Mouse (Mus musculus) stomach, embryonic 16.5 days (tissue): ENCODE data around the gene Akap8. TPM values are rescaled to one million over a fixed set of nuclear protein-coding genes. Genes with fewer than 3 reads are reported as not detected.

Experiments
- ATAC-seq: fragments of 200-750 bp; cut with Nextera tagmentation; 2 replicates; pipeline ENCODE4 v1.8.0; 2017; ENCODE audit warnings: moderate number of reproducible peaks, moderate TSS enrichment; ENCODE audit not compliant: insufficient read depth, low FRiP score
- H3K27ac ChIP-seq: fragments of 300-500 bp; sonication (generic); 2 replicates; pipeline ENCODE4 v1.5.1; 2014; ENCODE audit warnings: low read length
- H3K27me3 ChIP-seq: fragments of 300-500 bp; sonication (generic); 2 replicates; pipeline ENCODE4 v1.6.1; 2014; ENCODE audit warnings: low read length, control low read depth, mixed read lengths; ENCODE audit not compliant: control insufficient read depth, insufficient read depth
- H3K36me3 ChIP-seq: fragments of 300-500 bp; sonication (generic); 2 replicates; pipeline ENCODE4 v1.6.1; 2014; ENCODE audit warnings: low read length; ENCODE audit not compliant: control insufficient read depth, insufficient read depth
- H3K4me1 ChIP-seq: fragments of 300-500 bp; sonication (generic); 2 replicates; pipeline ENCODE4 v1.6.1; 2014; ENCODE audit warnings: low read length, control low read depth, mixed read lengths; ENCODE audit not compliant: control insufficient read depth, insufficient read depth
- H3K4me2 ChIP-seq: fragments of 300-500 bp; sonication (generic); 2 replicates; pipeline ENCODE4 v1.6.1; 2014; ENCODE audit warnings: low read depth, low read length, mixed read lengths
- H3K4me3 ChIP-seq: fragments of 300-500 bp; sonication (generic); replicated peaks from 2 replicates; pipeline ENCODE4 v1.5.1; 2014; ENCODE audit warnings: mild to moderate bottlenecking, low read length
- H3K9ac ChIP-seq: fragments of 300-500 bp; sonication (generic); 2 replicates; pipeline ENCODE4 v1.6.1; 2014; ENCODE audit warnings: low read length
- H3K9me3 ChIP-seq: fragments of 300-500 bp; sonication (generic); replicated peaks from 2 replicates; pipeline ENCODE4 v1.6.1; 2016; ENCODE audit warnings: low read length, control low read depth; ENCODE audit not compliant: control insufficient read depth
- WGBS: fragments of 180-500 bp; shearing (Covaris S2); extraction: QIAGEN DNeasy Blood & Tissue Kit; methylation state at CpG from one replicate; pipeline ENCODE4 v1.1.7; 2014; 5-methylcytosine and 5-hydroxymethylcytosine counted together
- polyA plus RNA-seq: library from polyadenylated mRNA; unstranded; fragments of >200 nt; fragmentation: Nextera tagmentation; extraction: Ambion mirVana; gene quantifications from 2 replicates; pipeline ENCODE4 v1.2.1, GENCODE M21; 2015

Gene Akap8
- polyA plus RNA-seq, 1 experiment from 2014 or later = 98.8 TPM

DNA sequence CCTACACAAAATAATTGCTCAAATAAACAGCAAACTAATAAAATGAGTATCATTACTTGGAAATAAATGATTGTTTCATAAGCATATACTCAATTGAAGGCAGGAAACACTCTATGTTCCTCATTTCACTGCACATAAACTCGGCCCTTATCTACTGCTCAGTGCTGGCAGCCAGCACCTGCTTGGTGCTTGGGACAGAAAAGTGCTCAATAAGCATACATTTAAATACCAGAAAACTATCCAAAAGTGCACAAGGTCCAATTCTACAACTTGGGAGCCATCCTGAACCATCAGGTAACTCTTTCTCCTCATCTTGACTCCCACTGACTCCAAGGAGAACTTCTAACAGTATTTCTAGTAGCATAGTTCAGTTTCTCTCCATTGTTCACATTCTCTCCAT is 53.4 kb downstream of the Akap8 start:
- WGBS = 89% methylated on average over 1 of the region's 1 CpGs

DNA sequence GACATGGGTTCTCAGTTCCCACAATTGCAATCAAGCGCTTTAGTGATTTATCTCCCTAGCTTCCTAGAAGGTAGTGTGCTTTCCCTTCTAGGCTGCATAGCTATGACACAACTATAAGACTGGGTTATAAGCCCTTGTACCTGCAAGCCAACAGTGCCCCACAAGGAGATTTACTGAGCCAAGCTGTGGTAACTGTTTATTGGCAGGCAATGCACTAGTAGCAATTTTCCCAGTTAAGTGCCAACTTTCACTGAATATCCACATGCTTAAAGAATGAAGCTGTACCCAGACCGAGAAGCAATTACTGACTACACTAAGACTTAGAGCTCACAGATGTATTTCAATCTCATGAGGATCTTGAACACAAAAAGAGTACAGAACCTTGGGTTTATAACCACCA is 57.4 kb downstream of the Akap8 start:
- Histone ChIP-seq H3K4me2 (no peak overlapping the region), H3K27me3 (no peaks in the 10 kb centered on the region), H3K36me3 (peaks cover 2% of the 10 kb centered on the region; the same call in 1 of the 2 replicates), H3K4me3 (no peak overlapping the region), H3K9me3 (no peaks in the 10 kb centered on the region), H3K27ac (no peak overlapping the region), H3K4me1 (no peaks in the 10 kb centered on the region), H3K9ac (no peak overlapping the region)
- no peak for ATAC-seq
- whole genome bisulfite sequencing = 93% methylated on average over 2 of the region's 2 CpGs

More for the DNA sequence above, 53.4 kb downstream of the Akap8 start:
- H3K4me1 ChIP-seq = no peaks in the 10 kb centered on the region
- no peak overlapping the region for H3K9ac ChIP-seq
- H3K27ac ChIP-seq = no peak overlapping the region
- H3K4me3 ChIP-seq = no peak overlapping the region
- no peaks in the 10 kb centered on the region for H3K27me3 ChIP-seq
- no peaks in the 10 kb centered on the region for H3K9me3 ChIP-seq
- H3K4me2 ChIP-seq = no peak overlapping the region
- H3K36me3 ChIP-seq = no peaks in the 10 kb centered on the region
- ATAC-seq = no peak

DNA sequence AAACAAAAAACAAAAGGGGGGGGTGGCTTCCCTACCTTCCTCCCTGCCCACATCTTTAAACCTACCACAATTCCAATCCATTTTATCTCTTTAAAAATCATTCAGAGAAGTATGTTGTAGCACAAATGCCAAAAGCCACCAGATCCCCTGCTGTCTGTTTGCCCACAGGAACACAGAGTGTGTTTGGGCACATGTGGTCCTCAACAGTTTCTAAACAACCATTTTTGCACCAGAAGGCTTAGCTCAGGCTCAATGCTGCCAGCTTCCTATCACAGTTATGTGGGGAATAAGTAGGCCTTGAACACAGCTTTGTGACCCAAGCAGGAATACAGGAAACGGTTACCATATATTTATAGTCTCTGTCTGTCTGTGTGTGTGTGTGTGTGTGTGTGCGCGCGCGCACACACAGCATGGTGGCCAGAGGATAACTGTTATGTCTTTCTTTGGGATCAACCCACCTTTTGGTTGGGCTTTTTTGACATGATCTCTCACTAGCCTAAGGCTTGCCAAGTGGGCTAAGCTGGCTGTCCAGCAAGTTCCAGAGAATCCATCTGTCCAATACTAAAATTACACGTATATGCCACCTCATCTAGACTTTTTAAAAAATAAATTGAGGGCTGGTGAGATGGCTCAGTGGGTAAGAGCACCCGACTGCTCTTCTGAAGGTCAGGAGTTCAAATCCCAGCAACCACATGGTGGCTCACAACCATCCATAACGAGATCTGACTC is 58.0 kb downstream of the Akap8 start:
- H3K9ac ChIP-seq = no peak overlapping the region
- 87% methylated on average over 8 of the region's 8 CpGs for WGBS
- H3K4me3 ChIP-seq = no peak overlapping the region
- no peaks in the 10 kb centered on the region for H3K27me3 ChIP-seq
- H3K36me3 ChIP-seq = peaks cover 2% of the 10 kb centered on the region; the same call in 1 of the 2 replicates
- no peak for ATAC-seq
- no peak overlapping the region for H3K4me2 ChIP-seq
- no peak overlapping the region for H3K27ac ChIP-seq
- H3K9me3 ChIP-seq = no peaks in the 10 kb centered on the region
- H3K4me1 ChIP-seq = no peaks in the 10 kb centered on the region

DNA sequence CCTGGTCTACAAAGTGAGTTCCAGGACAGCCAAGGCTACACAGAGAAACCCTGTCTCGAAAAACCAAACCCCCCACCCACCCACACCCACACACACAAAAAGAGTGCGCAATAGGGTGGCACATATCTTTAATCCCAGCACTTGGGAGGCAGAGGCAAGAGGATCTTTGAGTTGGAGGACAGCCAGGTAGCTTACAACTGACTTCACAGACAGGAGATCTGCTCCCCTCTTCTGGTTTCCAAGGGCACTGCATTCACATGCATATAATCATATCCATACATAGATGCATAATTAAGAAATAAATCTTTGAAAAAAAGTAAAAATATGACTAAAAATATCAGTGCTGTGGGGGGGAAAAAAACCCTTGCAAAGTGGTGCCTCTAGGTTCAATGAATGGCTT is 62.2 kb downstream of the Akap8 start:
- Histone ChIP-seq H3K27ac (no peak overlapping the region), H3K36me3 (peaks cover 2% of the 10 kb centered on the region; the same call in 1 of the 2 replicates), H3K4me1 (no peaks in the 10 kb centered on the region), H3K4me3 (no peak overlapping the region), H3K27me3 (no peaks in the 10 kb centered on the region), H3K9ac (no peak overlapping the region), H3K4me2 (no peak overlapping the region), H3K9me3 (no peaks in the 10 kb centered on the region)
- no peak for ATAC-seq
- WGBS = 91% methylated on average over 2 of the region's 2 CpGs

DNA sequence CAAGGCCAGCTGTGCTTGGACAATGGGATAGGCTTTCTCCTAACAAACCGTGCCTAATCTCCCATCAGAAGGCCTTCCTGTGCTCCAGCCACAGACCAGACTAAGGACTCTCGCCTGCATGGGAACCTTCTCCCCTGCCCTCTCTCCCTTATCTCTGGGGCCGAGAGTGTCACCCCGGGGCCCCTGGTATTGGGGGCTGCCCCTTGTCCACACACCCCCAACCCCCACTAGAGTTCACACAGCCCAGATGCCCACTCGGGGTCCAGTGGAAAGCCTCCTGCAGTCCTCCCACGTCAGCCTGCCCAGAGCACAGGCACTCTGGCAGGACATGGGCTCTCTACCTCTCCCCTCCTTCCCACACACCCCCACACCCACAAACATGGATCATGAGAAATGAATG is 63.1 kb downstream of the Akap8 start:
- 62% methylated on average over 6 of the region's 6 CpGs for WGBS
- no peak for ATAC-seq
- H3K27ac ChIP-seq = no peak overlapping the region
- no peaks in the 10 kb centered on the region for H3K27me3 ChIP-seq
- peaks cover 4% of the 10 kb centered on the region; the same call in 1 of the 2 replicates for H3K36me3 ChIP-seq
- no peaks in the 10 kb centered on the region for H3K9me3 ChIP-seq
- H3K4me1 ChIP-seq = no peaks in the 10 kb centered on the region
- no peak overlapping the region for H3K4me2 ChIP-seq
- no peak overlapping the region for H3K9ac ChIP-seq
- H3K4me3 ChIP-seq = no peak overlapping the region

DNA sequence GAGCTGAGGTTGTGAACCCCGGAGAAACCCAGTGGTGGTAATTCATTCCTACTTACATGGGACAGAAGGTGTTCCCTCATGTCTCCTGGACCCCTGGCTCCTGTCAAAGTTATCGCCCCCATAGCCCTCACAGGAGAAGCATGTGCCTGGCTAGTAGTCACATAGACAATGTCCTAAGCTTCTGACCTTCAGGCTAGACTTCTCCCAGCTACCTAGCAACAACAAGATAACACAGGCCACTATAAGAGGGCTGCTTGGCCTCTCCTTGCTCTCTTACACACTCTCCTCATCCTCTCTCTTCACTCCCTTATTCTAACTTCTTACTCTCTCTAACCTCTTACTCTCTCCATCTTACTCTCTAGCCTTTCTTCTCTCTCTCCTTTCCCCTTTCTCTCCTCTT is 63.6 kb downstream of the Akap8 start:
- no peak overlapping the region for H3K9ac ChIP-seq
- H3K27me3 ChIP-seq = no peaks in the 10 kb centered on the region
- no peak for ATAC-seq
- 94% methylated on average over 2 of the region's 2 CpGs for WGBS
- H3K36me3 ChIP-seq = peaks cover 6% of the 10 kb centered on the region; the same call in 1 of the 2 replicates
- H3K9me3 ChIP-seq = no peaks in the 10 kb centered on the region
- no peak overlapping the region for H3K4me3 ChIP-seq
- H3K4me2 ChIP-seq = no peak overlapping the region
- H3K4me1 ChIP-seq = no peaks in the 10 kb centered on the region
- H3K27ac ChIP-seq = no peak overlapping the region

DNA sequence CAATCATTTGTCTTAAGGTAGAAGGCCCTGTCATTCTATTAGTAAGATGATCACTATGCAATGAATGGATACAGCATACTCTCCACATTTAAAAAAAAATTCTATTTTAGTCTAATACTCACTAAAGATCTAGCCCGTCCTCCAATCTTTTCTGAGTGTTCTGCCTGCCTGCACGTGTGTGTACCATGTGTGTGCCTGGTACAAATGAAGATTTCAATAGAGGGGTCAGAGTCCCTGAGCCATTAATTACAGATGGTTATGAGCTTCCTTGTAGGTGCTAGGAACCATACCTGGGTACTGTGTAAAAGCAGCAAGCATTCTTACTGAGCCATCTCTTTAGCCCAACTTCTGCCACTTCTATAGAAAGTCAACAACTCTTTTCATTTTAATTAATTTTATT is 64.1 kb downstream of the Akap8 start:
- no peaks in the 10 kb centered on the region for H3K9me3 ChIP-seq
- no peak overlapping the region for H3K27ac ChIP-seq
- no peaks in the 10 kb centered on the region for H3K27me3 ChIP-seq
- WGBS = 85% methylated on average over 2 of the region's 2 CpGs
- no peak overlapping the region for H3K4me3 ChIP-seq
- H3K4me1 ChIP-seq = no peaks in the 10 kb centered on the region
- ATAC-seq = no peak
- H3K36me3 ChIP-seq = peaks cover 6% of the 10 kb centered on the region; the same call in 1 of the 2 replicates
- H3K4me2 ChIP-seq = no peak overlapping the region
- H3K9ac ChIP-seq = no peak overlapping the region

Other genes with a start within 250 kb of the Akap8 start
- gene Notch3, start 154.4 kb downstream of the Akap8 start, polyA plus RNA-seq = 12.1 and 14.5 TPM in 2 replicates
- 14.4 and 25.3 TPM in 2 replicates for gene Ephx3, start 131.7 kb downstream of the Akap8 start, polyA plus RNA-seq
- 51.7 and 58.0 TPM in 2 replicates for gene Brd4, start 36.5 kb downstream of the Akap8 start, polyA plus RNA-seq
- 72.0 and 78.9 TPM in 2 replicates for gene Akap8l, start 29.4 kb upstream of the Akap8 start, polyA plus RNA-seq
- gene Wiz, start 68.2 kb upstream of the Akap8 start, polyA plus RNA-seq = 23.7 and 24.5 TPM in 2 replicates
- gene Rasal3, start 82.3 kb upstream of the Akap8 start, polyA plus RNA-seq = 1.8 and 2.1 TPM in 2 replicates
- 0.39 and 0.84 TPM in 2 replicates for gene Pglyrp2, start 102.9 kb upstream of the Akap8 start, polyA plus RNA-seq
- gene Cyp4f39, start 131.5 kb upstream of the Akap8 start, polyA plus RNA-seq = 26.2 and 42.6 TPM in 2 replicates
- 7.2 and 7.5 TPM in 2 replicates for gene Cyp4f17, start 184.8 kb upstream of the Akap8 start, polyA plus RNA-seq
- 26.4 and 28.7 TPM in 2 replicates for gene Cyp4f16, start 215.3 kb upstream of the Akap8 start, polyA plus RNA-seq